Mouse (Mus musculus): ENCODE measurements around the gene Msantd2.

Gene Msantd2

DNA sequence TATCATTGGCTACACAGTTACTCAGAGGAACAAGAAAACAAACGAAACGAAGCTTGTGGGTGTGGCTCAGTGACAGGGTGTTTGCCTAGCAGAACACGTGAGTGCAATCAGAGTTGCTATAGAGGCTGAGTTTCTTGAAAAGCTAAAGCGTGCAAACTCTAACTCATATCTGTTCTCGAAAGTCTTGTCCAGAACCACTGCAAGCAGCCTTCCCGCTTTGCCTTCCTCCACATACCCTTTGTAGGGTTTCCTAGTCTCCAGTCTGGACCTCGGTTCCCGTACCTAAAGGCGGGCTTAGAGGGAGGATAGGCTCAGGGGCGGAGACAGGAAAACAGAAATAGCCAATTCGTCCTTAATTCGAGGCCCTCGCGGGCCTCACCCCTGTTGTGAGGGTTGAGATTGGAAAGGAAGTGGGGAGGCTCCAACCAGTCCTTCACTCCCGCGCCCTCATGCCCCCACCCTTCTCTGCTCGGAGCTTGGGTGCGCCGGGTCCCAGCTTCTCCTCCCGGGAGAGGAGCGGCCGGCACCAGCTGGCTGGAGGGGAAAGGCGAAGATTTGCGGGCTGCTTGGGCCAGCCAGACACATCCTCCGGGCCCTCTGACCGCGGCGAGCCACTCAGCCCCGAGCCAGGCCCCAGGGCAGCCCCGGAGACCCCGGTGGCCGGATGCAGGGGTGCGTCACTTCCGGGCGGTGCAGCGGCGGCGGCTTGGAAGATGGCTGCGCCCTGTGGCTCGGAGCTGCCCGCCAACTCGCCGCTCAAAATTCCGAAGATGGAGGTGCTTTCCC is at the start of gene Msantd2:
Gene Msantd2 (plus strand): TSS at position 709 of the 786 bp plus-strand sequence.
- peak; percentile 72 to 78 for DNase-seq (ENCODE audit: low spot score in 2 of 2)

DNA sequence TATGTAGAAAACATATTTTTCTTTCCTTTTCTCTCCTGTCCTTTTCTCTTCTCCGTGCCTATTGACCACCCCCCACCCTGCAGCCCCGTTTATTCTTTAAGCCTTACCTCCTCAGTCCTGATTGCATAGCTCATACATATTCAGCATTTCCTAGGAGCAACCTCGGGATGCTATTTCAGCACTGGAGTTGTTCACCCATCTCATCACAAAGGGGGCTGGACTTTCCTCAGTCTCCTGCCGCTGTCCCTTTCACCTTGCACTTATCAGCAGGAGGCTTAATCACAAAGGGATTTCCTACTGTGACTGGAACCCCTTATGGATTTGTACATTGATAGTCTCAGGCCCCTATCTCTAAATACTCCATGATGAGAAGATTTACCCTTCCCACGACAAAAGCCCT is 36.7 kb upstream of the Msantd2 start:
- no peak for DNase-seq (ENCODE audit: low spot score in 2 of 2)

DNA sequence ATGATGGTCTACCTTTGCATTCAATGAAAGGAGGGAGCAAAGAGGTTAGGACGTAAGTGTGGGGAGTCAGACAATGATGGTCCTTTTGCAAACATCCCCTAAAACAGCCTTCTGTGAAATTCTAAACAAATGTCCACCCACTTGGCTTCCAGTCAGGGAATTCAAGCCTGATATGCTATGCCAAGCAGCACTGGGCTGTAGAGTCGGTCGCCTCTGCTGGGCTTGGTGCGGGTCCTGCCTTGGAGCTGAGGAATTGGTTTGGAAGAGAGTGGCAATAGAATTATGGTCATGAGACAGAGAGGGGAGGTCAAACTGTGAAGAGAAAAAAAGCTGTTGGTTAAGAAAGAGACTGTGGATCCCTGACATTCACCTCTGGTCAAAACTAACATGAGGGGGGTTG is 35.8 kb upstream of the Msantd2 start:
- no peak for DNase-seq (ENCODE audit: low spot score in 2 of 2)

- DNase-seq (ENCODE audit: low spot score in 2 of 2): no peak
Observed at GRCm38 (mm10) chr9:37454011-37454492, 35.1 kb upstream of the Msantd2 start.

GRCm38 (mm10) chr9:37454991-37455390 is 34.1 kb upstream of the Msantd2 start:
- no peak for DNase-seq (ENCODE audit: low spot score in 2 of 2)

- no peak for DNase-seq (ENCODE audit: low spot score in 2 of 2)
Observed at GRCm38 (mm10) chr9:37455868-37456267, 33.3 kb upstream of the Msantd2 start.

DNA sequence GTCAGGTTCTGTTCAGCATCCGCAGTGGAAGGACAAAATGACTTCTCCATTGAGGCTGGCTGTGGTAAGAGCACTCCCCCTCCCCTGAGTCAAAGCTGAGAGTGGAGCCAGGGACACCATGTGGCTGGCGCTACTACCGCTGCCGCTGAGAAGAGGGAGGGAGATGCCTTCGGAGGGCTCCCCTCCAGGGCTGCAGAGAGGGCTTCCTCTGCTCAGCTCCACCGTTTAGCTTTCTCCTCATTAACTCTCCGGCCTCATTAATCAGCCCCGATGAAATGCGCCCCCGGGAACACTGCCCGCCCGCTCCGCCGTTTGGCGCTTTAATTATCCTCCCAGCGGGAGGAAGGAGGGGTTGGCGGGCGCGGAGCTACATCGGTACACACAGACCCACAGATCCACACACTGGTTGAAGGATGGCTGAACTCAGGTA is 32.6 kb upstream of the Msantd2 start:
- no peak for DNase-seq (ENCODE audit: low spot score in 2 of 2)

DNA sequence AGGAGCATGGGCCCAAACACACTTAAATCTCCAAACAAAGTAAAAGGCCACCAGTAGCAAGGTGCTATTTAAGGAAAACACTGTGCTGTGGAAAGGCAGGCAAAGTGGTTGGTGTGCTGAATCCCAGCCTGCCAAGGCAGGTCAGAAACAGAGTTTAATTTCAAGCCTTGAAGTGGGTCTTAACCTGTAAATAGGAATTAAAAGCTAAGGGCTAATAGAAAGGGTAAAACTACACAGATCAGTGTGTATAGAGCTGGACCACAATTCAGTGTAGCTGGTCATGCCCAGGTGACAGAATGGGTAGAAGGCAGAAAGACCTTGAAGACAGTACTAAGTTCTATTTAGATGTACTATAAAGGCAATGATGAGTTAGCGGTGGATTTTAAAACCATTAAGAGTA is 32.0 kb upstream of the Msantd2 start:
- no peak for DNase-seq (ENCODE audit: low spot score in 2 of 2)

DNA sequence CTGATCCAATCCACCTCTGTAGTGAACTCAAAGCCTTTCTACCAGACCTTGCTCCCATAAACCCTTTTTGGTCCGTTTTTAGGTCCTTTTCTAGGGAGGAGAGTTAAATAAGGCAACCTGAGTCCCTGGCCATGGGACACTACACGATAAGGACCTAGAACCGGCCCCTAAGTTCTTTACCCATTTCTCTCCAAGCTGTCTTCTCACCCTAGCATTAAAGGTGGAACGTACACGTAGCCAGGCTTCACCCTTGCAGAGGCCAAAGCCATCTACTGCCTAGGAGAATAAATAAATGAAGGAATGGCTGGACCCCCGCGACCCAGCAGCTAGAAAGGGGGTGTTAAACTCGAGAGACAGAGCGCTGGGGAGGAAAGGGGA is 29.5 kb upstream of the Msantd2 start:
- DNase-seq (ENCODE audit: low spot score in 2 of 2): no peak

DNA sequence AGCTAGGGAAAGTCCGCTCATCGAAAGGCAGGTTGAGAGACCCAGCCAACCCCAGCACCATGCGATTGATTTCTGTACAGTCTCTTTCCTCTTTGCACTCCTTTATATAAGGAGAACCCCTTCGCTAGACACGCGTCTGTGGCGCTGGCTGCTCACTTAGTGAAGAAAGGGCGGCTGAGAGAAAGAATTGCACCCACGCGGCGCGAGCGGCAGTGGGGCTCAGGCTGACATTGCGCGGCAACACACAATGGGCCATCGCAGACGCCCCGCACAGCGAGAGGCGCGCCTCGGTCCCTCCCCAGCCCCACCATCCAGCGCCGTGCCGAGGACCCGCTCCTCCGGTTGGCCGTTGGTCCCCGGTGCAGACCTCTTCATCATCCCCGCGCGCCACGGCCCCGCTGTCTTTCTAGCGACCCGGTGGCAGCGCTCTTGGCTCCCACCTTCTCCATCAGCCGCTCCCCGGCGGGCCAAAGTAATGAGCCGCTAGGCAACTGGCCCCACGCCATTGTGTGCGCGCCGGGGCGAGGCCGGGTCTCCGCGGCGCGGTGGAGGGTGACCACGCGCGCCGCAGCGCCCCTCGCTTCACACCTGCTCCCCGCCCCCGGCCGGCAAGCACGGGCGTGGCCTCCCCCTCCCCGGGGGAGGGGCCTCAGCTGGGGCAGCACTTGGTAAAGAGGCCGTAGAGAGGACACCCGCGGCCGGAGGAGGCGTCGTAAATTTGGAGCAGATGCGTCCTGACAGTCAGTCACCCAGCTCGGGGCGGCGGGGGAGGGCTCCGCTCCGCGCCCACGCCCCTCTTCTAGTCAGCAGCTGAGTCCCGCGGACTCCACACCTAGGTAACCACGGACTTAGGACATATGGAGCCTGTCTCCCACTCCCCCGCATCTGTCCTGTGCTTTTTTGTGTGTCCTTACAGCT is 28.8 kb upstream of the Msantd2 start:
- DNase-seq (ENCODE audit: low spot score in 2 of 2): peak in 1 of 2 experiments; percentile 40

GRCm38 (mm10) chr9:37460961-37461340 is 28.2 kb upstream of the Msantd2 start:
- DNase-seq (ENCODE audit: low spot score in 2 of 2): no peak

- no peak for DNase-seq (ENCODE audit: low spot score in 2 of 2)
Observed at GRCm38 (mm10) chr9:37461571-37461970, 27.5 kb upstream of the Msantd2 start.

DNA sequence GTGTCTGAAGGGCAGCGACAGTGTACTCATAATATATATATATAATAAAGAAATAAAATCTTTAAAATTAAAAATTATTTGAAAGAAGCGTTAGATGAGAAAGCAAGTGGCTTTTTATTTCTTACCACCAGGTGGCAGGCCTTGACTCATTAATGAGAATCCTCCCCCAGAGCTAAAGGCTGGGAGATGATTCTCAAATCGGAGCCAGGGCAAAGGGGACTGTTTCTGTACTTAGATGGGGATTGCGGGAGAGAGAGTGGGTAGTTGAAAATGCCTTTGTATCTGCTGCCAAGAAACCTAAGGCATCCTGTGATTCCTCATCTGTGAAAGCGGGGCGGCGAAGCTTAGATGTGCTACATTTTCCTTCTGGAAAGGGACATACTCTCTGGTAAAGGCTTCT is 26.4 kb upstream of the Msantd2 start:
- DNase-seq (ENCODE audit: low spot score in 2 of 2): no peak

DNA sequence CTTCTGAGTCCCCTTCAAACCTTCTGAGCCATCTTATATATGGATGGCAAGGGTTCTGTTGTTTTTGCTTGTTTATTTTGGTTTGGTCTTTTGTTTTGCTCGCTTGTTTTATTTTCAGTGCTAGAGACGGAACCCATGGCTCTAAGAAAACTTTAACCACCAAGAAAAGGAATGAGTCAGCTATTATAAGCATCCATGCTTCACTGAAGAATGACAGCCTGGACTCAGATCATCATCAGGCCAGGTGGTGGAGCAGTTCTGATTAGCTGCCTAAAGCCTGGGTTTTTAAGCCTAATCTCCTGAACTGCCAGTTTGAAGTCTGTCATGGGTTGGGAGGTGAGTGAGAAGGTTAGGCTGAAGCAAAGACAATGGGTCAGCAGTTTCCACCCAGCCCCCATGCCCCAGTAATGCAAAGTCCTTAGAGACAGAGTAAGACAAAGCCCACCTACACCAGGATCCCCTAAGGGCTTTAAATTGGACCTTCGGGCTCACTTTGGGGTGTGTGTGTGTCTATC is 15.5 kb upstream of the Msantd2 start:
- no peak for DNase-seq (ENCODE audit: low spot score in 2 of 2)

DNA sequence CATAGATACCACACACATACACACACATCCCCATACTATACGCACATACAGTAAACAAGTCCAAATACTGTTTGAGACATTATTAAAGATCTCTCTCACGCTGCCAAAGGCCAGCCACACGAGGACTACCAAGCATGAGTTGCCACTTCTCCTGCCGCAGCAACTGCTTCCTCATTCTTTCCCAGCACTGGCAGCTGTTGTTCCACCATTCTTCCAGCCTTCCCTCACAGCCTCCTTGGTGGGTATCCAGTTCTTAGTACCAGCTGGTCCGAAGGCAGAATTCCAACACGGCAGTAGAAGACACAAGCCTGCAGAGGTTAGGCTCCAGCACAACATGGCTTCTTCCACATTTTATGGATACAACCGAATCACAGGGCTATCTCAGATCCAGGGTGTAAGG is 14.2 kb upstream of the Msantd2 start:
- DNase-seq (ENCODE audit: low spot score in 2 of 2): no peak

DNA sequence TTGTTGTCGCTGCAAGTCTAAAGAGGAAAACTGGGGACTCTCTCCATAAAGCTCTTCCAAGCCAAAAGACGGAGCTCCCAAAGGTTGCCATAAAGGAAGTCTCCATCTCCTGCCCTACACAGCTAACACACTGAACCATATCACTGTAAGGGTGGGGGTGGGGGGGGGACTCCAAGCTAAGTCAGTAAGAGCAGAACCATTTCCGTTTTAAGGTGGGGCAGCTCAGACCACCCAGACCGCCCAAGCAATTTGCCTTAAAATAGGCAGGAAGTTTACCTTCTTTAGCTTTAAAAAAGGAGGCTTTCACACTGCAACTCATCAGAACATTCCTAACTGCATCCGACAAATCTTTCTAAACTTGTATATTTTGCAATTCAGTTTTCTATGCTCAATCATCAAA is 4.0 kb upstream of the Msantd2 start:
- DNase-seq (ENCODE audit: low spot score in 2 of 2): no peak

- no peak for DNase-seq (ENCODE audit: low spot score in 2 of 2)
Observed at GRCm38 (mm10) chr9:37488041-37488440, 1.1 kb upstream of the Msantd2 start.

GRCm38 (mm10) chr9:37489446-37490120 is 464 bp downstream of the Msantd2 start:
- DNase-seq (ENCODE audit: low spot score in 2 of 2): peak in 1 of 2 experiments; percentile 13

- DNase-seq (ENCODE audit: low spot score in 2 of 2): no peak
Observed at GRCm38 (mm10) chr9:37495761-37496160, 6.6 kb downstream of the Msantd2 start.

GRCm38 (mm10) chr9:37496325-37496724 is 7.2 kb downstream of the Msantd2 start:
- DNase-seq (ENCODE audit: low spot score in 2 of 2): no peak

GRCm38 (mm10) chr9:37500201-37500600 is 11.1 kb downstream of the Msantd2 start:
- no peak for DNase-seq (ENCODE audit: low spot score in 2 of 2)

- DNase-seq (ENCODE audit: low spot score in 2 of 2): no peak
Observed at GRCm38 (mm10) chr9:37501170-37501569, 12.1 kb downstream of the Msantd2 start.

All from frontal cortex, postnatal 25 days (tissue).